Mouse (Mus musculus): ENCODE results near the gene Calhm3. TPM values are rescaled to one million over a fixed set of nuclear protein-coding genes. Genes with fewer than 3 reads are reported as not detected.

Gene Calhm3
- polyA plus RNA-seq (2014; fragmentation: Nextera tagmentation; extraction: Ambion mirVana): not detected in 2 replicates

GRCm38 (mm10) chr19:47157664-47158063 is at the start of gene Calhm3:
Gene Calhm3, minus strand, starts transcription at chr19:47157764.
- Histone ChIP-seq H3K36me3 (ENCODE audit: control insufficient read depth, insufficient read depth, low read length) (no peaks in the 10 kb centered on the region), H3K9ac (ENCODE audit: low read depth, low read length) (no peak within 1 kb of the TSS), H3K9me3 (replicated peaks; ENCODE audit: control insufficient read depth, low read length) (no peaks in the 10 kb centered on the region), H3K4me2 (no peak within 1 kb of the TSS), H3K27ac (ENCODE audit: low read depth, low read length) (no peak within 1 kb of the TSS), H3K4me3 (ENCODE audit: low read depth, low read length) (no peak within 1 kb of the TSS), H3K27me3 (ENCODE audit: control insufficient read depth, insufficient read depth, low read length) (no peaks in the 10 kb centered on the region), H3K4me1 (ENCODE audit: control insufficient read depth, insufficient read depth, low read length) (no peaks in the 10 kb centered on the region)
- ATAC-seq (replicated peaks; ENCODE audit: insufficient number of reproducible peaks, low FRiP score, low TSS enrichment): no peak
- WGBS (ENCODE audit: insufficient replicate concordance): 71% methylated on average over 11 of the region's 11 CpGs

- Histone ChIP-seq H3K4me2 (no peak overlapping the region), H3K9ac (ENCODE audit: low read depth, low read length) (no peak overlapping the region), H3K36me3 (ENCODE audit: control insufficient read depth, insufficient read depth, low read length) (no peaks in the 10 kb centered on the region), H3K27me3 (ENCODE audit: control insufficient read depth, insufficient read depth, low read length) (no peaks in the 10 kb centered on the region), H3K27ac (ENCODE audit: low read depth, low read length) (no peak overlapping the region), H3K4me3 (ENCODE audit: low read depth, low read length) (no peak overlapping the region), H3K9me3 (replicated peaks; ENCODE audit: control insufficient read depth, low read length) (no peaks in the 10 kb centered on the region), H3K4me1 (ENCODE audit: control insufficient read depth, insufficient read depth, low read length) (peaks cover 4% of the 10 kb centered on the region; the same call in 1 of the 2 replicates)
- 69% methylated on average over 1 of the region's 1 CpGs for WGBS (ENCODE audit: insufficient replicate concordance)
- no peak for ATAC-seq (replicated peaks; ENCODE audit: insufficient number of reproducible peaks, low FRiP score, low TSS enrichment)
Measured at GRCm38 (mm10) chr19:47206126-47206525, 48.6 kb upstream of the Calhm3 start.

- no peak for ATAC-seq (replicated peaks; ENCODE audit: insufficient number of reproducible peaks, low FRiP score, low TSS enrichment)
- Histone ChIP-seq H3K27ac (ENCODE audit: low read depth, low read length) (no peak overlapping the region), H3K36me3 (ENCODE audit: control insufficient read depth, insufficient read depth, low read length) (no peaks in the 10 kb centered on the region), H3K27me3 (ENCODE audit: control insufficient read depth, insufficient read depth, low read length) (0 out of 2 replicates have a peak, but pooled peaks cover 3% of the 10 kb centered on the region), H3K4me3 (ENCODE audit: low read depth, low read length) (no peak overlapping the region), H3K9me3 (replicated peaks; ENCODE audit: control insufficient read depth, low read length) (no peaks in the 10 kb centered on the region), H3K9ac (ENCODE audit: low read depth, low read length) (no peak overlapping the region), H3K4me2 (no peak overlapping the region), H3K4me1 (ENCODE audit: control insufficient read depth, insufficient read depth, low read length) (peaks cover 4% of the 10 kb centered on the region; the same call in 1 of the 2 replicates)
- 77% methylated on average over 6 of the region's 6 CpGs for WGBS (ENCODE audit: insufficient replicate concordance)
Measured at GRCm38 (mm10) chr19:47204653-47205052, 47.1 kb upstream of the Calhm3 start.

GRCm38 (mm10) chr19:47203042-47203441 is 45.5 kb upstream of the Calhm3 start:
- no peak overlapping the region for H3K9ac ChIP-seq (ENCODE audit: low read depth, low read length)
- whole genome bisulfite sequencing (ENCODE audit: insufficient replicate concordance): 89% methylated on average over 6 of the region's 6 CpGs

GRCm38 (mm10) chr19:47202429-47202828 is 44.9 kb upstream of the Calhm3 start:
- no peaks in the 10 kb centered on the region for H3K36me3 ChIP-seq (ENCODE audit: control insufficient read depth, insufficient read depth, low read length)
- no peak overlapping the region for H3K27ac ChIP-seq (ENCODE audit: low read depth, low read length)
- H3K4me1 ChIP-seq (ENCODE audit: control insufficient read depth, insufficient read depth, low read length): peaks cover 4% of the 10 kb centered on the region; the same call in 1 of the 2 replicates
- H3K9me3 ChIP-seq (replicated peaks; ENCODE audit: control insufficient read depth, low read length): no peaks in the 10 kb centered on the region
- 0 out of 2 replicates have a peak, but pooled peaks cover 3% of the 10 kb centered on the region for H3K27me3 ChIP-seq (ENCODE audit: control insufficient read depth, insufficient read depth, low read length)
- H3K9ac ChIP-seq (ENCODE audit: low read depth, low read length): no peak overlapping the region
- no peak overlapping the region for H3K4me2 ChIP-seq
- ATAC-seq (replicated peaks; ENCODE audit: insufficient number of reproducible peaks, low FRiP score, low TSS enrichment): no peak
- WGBS (ENCODE audit: insufficient replicate concordance): 52% methylated on average over 6 of the region's 6 CpGs
- H3K4me3 ChIP-seq (ENCODE audit: low read depth, low read length): no peak overlapping the region

More at GRCm38 (mm10) chr19:47203042-47203441, 45.5 kb upstream of the Calhm3 start:
- Histone ChIP-seq H3K27me3 (ENCODE audit: control insufficient read depth, insufficient read depth, low read length) (0 out of 2 replicates have a peak, but pooled peaks cover 3% of the 10 kb centered on the region), H3K36me3 (ENCODE audit: control insufficient read depth, insufficient read depth, low read length) (no peaks in the 10 kb centered on the region), H3K4me1 (ENCODE audit: control insufficient read depth, insufficient read depth, low read length) (peaks cover 4% of the 10 kb centered on the region; the same call in 1 of the 2 replicates), H3K4me2 (no peak overlapping the region), H3K9me3 (replicated peaks; ENCODE audit: control insufficient read depth, low read length) (no peaks in the 10 kb centered on the region), H3K4me3 (ENCODE audit: low read depth, low read length) (no peak overlapping the region), H3K27ac (ENCODE audit: low read depth, low read length) (no peak overlapping the region)
- no peak for ATAC-seq (replicated peaks; ENCODE audit: insufficient number of reproducible peaks, low FRiP score, low TSS enrichment)

GRCm38 (mm10) chr19:47201972-47202371 is 44.4 kb upstream of the Calhm3 start:
- WGBS (ENCODE audit: insufficient replicate concordance): 53% methylated on average over 12 of the region's 12 CpGs
- no peak overlapping the region for H3K4me3 ChIP-seq (ENCODE audit: low read depth, low read length)
- H3K4me2 ChIP-seq: no peak overlapping the region
- H3K9ac ChIP-seq (ENCODE audit: low read depth, low read length): no peak overlapping the region
- 0 out of 2 replicates have a peak, but pooled peaks cover 3% of the 10 kb centered on the region for H3K27me3 ChIP-seq (ENCODE audit: control insufficient read depth, insufficient read depth, low read length)
- no peaks in the 10 kb centered on the region for H3K36me3 ChIP-seq (ENCODE audit: control insufficient read depth, insufficient read depth, low read length)
- peak overlapping the region; percentile 41; the same call in 1 of the 2 replicates for H3K27ac ChIP-seq (ENCODE audit: low read depth, low read length)
- peaks cover 4% of the 10 kb centered on the region; the same call in 1 of the 2 replicates for H3K4me1 ChIP-seq (ENCODE audit: control insufficient read depth, insufficient read depth, low read length)
- H3K9me3 ChIP-seq (replicated peaks; ENCODE audit: control insufficient read depth, low read length): no peaks in the 10 kb centered on the region
- ATAC-seq (replicated peaks; ENCODE audit: insufficient number of reproducible peaks, low FRiP score, low TSS enrichment): no peak

GRCm38 (mm10) chr19:47198671-47199350 is 41.2 kb upstream of the Calhm3 start:
- Histone ChIP-seq H3K9ac (ENCODE audit: low read depth, low read length) (no peak overlapping the region), H3K4me2 (no peak overlapping the region), H3K4me1 (ENCODE audit: control insufficient read depth, insufficient read depth, low read length) (peaks cover 4% of the 10 kb centered on the region; the same call in 1 of the 2 replicates), H3K27ac (ENCODE audit: low read depth, low read length) (no peak overlapping the region), H3K27me3 (ENCODE audit: control insufficient read depth, insufficient read depth, low read length) (0 out of 2 replicates have a peak, but pooled peaks cover 3% of the 10 kb centered on the region), H3K4me3 (ENCODE audit: low read depth, low read length) (no peak overlapping the region), H3K36me3 (ENCODE audit: control insufficient read depth, insufficient read depth, low read length) (no peaks in the 10 kb centered on the region), H3K9me3 (replicated peaks; ENCODE audit: control insufficient read depth, low read length) (no peaks in the 10 kb centered on the region)
- 76% methylated on average over 13 of the region's 13 CpGs for WGBS (ENCODE audit: insufficient replicate concordance)
- ATAC-seq (replicated peaks; ENCODE audit: insufficient number of reproducible peaks, low FRiP score, low TSS enrichment): no peak

- peaks cover 5% of the 10 kb centered on the region; the same call in 1 of the 2 replicates for H3K4me1 ChIP-seq (ENCODE audit: control insufficient read depth, insufficient read depth, low read length)
- ATAC-seq (replicated peaks; ENCODE audit: insufficient number of reproducible peaks, low FRiP score, low TSS enrichment): no peak
- no peak overlapping the region for H3K4me3 ChIP-seq (ENCODE audit: low read depth, low read length)
- H3K27ac ChIP-seq (ENCODE audit: low read depth, low read length): no peak overlapping the region
- no peak overlapping the region for H3K4me2 ChIP-seq
- no peak overlapping the region for H3K9ac ChIP-seq (ENCODE audit: low read depth, low read length)
- no peaks in the 10 kb centered on the region for H3K36me3 ChIP-seq (ENCODE audit: control insufficient read depth, insufficient read depth, low read length)
- no peaks in the 10 kb centered on the region for H3K9me3 ChIP-seq (replicated peaks; ENCODE audit: control insufficient read depth, low read length)
- H3K27me3 ChIP-seq (ENCODE audit: control insufficient read depth, insufficient read depth, low read length): no peaks in the 10 kb centered on the region
- WGBS (ENCODE audit: insufficient replicate concordance): 86% methylated on average over 5 of the region's 5 CpGs
Measured at GRCm38 (mm10) chr19:47192158-47192557, 34.6 kb upstream of the Calhm3 start.
